Mouse (Mus musculus) lung, embryonic 15.5 days (tissue): ENCODE results near the gene Ptpru. TPM values are rescaled to one million over a fixed set of nuclear protein-coding genes. Genes with fewer than 3 reads are reported as not detected.

Experiments
- ATAC-seq: fragments of 200-750 bp; cut with Nextera tagmentation; 2 replicates; pipeline ENCODE4 v1.8.0; 2017; ENCODE audit warnings: moderate number of reproducible peaks, borderline replicate concordance; ENCODE audit not compliant: low FRiP score, low TSS enrichment; ENCODE audit errors: extremely low read depth
- H3K27ac ChIP-seq: fragments of 300-500 bp; sonication (generic); 2 replicates; pipeline ENCODE4 v1.5.1; 2015; ENCODE audit warnings: moderate library complexity, mild to moderate bottlenecking, inconsistent platforms
- H3K27me3 ChIP-seq: fragments of 300-500 bp; sonication (generic); 2 replicates; pipeline ENCODE4 v1.6.1; 2015; ENCODE audit warnings: inconsistent platforms
- H3K36me3 ChIP-seq: fragments of 300-500 bp; sonication (generic); 2 replicates; pipeline ENCODE4 v1.6.1; 2015; ENCODE audit warnings: inconsistent platforms
- H3K4me1 ChIP-seq: fragments of 300-500 bp; sonication (generic); 2 replicates; pipeline ENCODE4 v1.6.1; 2015; ENCODE audit warnings: inconsistent platforms
- H3K4me2 ChIP-seq: fragments of 300-500 bp; sonication (generic); 2 replicates; pipeline ENCODE4 v1.6.1; 2015; ENCODE audit warnings: inconsistent platforms, mild to moderate bottlenecking, moderate library complexity
- H3K4me3 ChIP-seq: fragments of 300-500 bp; sonication (generic); 2 replicates; pipeline ENCODE4 v1.5.1; 2015; ENCODE audit warnings: mild to moderate bottlenecking, inconsistent platforms
- H3K9ac ChIP-seq: fragments of 300-500 bp; sonication (generic); 2 replicates; pipeline ENCODE4 v1.6.1; 2015; ENCODE audit warnings: inconsistent platforms
- H3K9me3 ChIP-seq: fragments of 300-500 bp; sonication (generic); 2 replicates; pipeline ENCODE4 v1.6.1; 2016; ENCODE audit warnings: inconsistent platforms
- WGBS: fragments of 180-500 bp; shearing (Covaris S2); methylation state at CpG from one replicate; pipeline ENCODE4 v1.1.7; 2015; 5-methylcytosine and 5-hydroxymethylcytosine counted together
- polyA plus RNA-seq: library from polyadenylated mRNA; unstranded; fragments of >200 nt; fragmentation: Nextera tagmentation; extraction: Ambion mirVana; gene quantifications from 2 replicates; pipeline ENCODE4 v1.2.1, GENCODE M21; 2015

The Ptpru gene
- polyA plus RNA-seq = 11.7 and 15.9 TPM in 2 replicates

GRCm38 (mm10) chr4:131837872-131838524, at the start of gene Ptpru:
Gene Ptpru (minus strand): TSS chr4:131838288.
- peak within 1 kb of the TSS; percentile 70 for H3K4me3 ChIP-seq
- H3K4me2 ChIP-seq = peak within 1 kb of the TSS; percentile 97
- no peaks in the 10 kb centered on the region for H3K36me3 ChIP-seq
- H3K9me3 ChIP-seq = no peaks in the 10 kb centered on the region
- H3K27ac ChIP-seq = no peak within 1 kb of the TSS
- peaks cover 48% of the 10 kb centered on the region for H3K27me3 ChIP-seq
- H3K9ac ChIP-seq = peak within 1 kb of the TSS; percentile 79
- under 1% methylated on average over 65 of the region's 72 CpGs for WGBS
- peaks cover 32% of the 10 kb centered on the region for H3K4me1 ChIP-seq
- ATAC-seq = peak; percentile 85

GRCm38 (mm10) chr4:131885376-131885775, 47.3 kb upstream of the Ptpru start:
- Histone ChIP-seq H3K27me3 (no peaks in the 10 kb centered on the region), H3K9me3 (no peaks in the 10 kb centered on the region), H3K36me3 (peaks cover 34% of the 10 kb centered on the region), H3K27ac (no peak overlapping the region), H3K4me3 (no peak overlapping the region), H3K4me2 (no peak overlapping the region), H3K9ac (no peak overlapping the region), H3K4me1 (peaks cover 23% of the 10 kb centered on the region; the same call in 1 of the 2 replicates)
- no peak for ATAC-seq
- 66% methylated on average over 6 of the region's 6 CpGs for WGBS

GRCm38 (mm10) chr4:131883571-131883970, 45.5 kb upstream of the Ptpru start:
- Histone ChIP-seq H3K4me1 (peaks cover 35% of the 10 kb centered on the region), H3K4me2 (no peak overlapping the region)
- WGBS = 61% methylated on average over 6 of the region's 6 CpGs

GRCm38 (mm10) chr4:131881306-131881705, 43.2 kb upstream of the Ptpru start:
- no peaks in the 10 kb centered on the region for H3K9me3 ChIP-seq
- peaks cover 21% of the 10 kb centered on the region for H3K36me3 ChIP-seq
- H3K4me2 ChIP-seq = no peak overlapping the region
- H3K27me3 ChIP-seq = no peaks in the 10 kb centered on the region
- H3K27ac ChIP-seq = no peak overlapping the region
- peaks cover 52% of the 10 kb centered on the region for H3K4me1 ChIP-seq
- no peak overlapping the region for H3K9ac ChIP-seq
- WGBS = 61% methylated on average over 7 of the region's 7 CpGs
- no peak for ATAC-seq
- no peak overlapping the region for H3K4me3 ChIP-seq

More at GRCm38 (mm10) chr4:131883571-131883970, 45.5 kb upstream of the Ptpru start:
- peaks cover 29% of the 10 kb centered on the region for H3K36me3 ChIP-seq
- no peaks in the 10 kb centered on the region for H3K9me3 ChIP-seq
- no peak for ATAC-seq
- no peak overlapping the region for H3K9ac ChIP-seq
- H3K27ac ChIP-seq = no peak overlapping the region
- H3K4me3 ChIP-seq = no peak overlapping the region
- H3K27me3 ChIP-seq = no peaks in the 10 kb centered on the region

GRCm38 (mm10) chr4:131879692-131880091, 41.6 kb upstream of the Ptpru start:
- peaks cover 67% of the 10 kb centered on the region for H3K4me1 ChIP-seq
- ATAC-seq = no peak
- H3K36me3 ChIP-seq = peaks cover 6% of the 10 kb centered on the region; the same call in 1 of the 2 replicates
- H3K27me3 ChIP-seq = no peaks in the 10 kb centered on the region
- H3K4me3 ChIP-seq = no peak overlapping the region
- H3K4me2 ChIP-seq = no peak overlapping the region
- no peak overlapping the region for H3K27ac ChIP-seq
- WGBS = 73% methylated on average over 1 of the region's 1 CpGs
- no peak overlapping the region for H3K9ac ChIP-seq
- H3K9me3 ChIP-seq = no peaks in the 10 kb centered on the region

- peaks cover 62% of the 10 kb centered on the region for H3K4me1 ChIP-seq
- WGBS = 32% methylated on average over 2 of the region's 2 CpGs
These were observed 38.7 kb upstream of the Ptpru start for GRCm38 (mm10) chr4:131876836-131877235.

GRCm38 (mm10) chr4:131875242-131875641, 37.2 kb upstream of the Ptpru start:
- peak overlapping the region; percentile 65 for H3K4me2 ChIP-seq
- H3K36me3 ChIP-seq = no peaks in the 10 kb centered on the region
- H3K4me1 ChIP-seq = peaks cover 49% of the 10 kb centered on the region
- H3K4me3 ChIP-seq = peak overlapping the region; percentile 98
- H3K9me3 ChIP-seq = no peaks in the 10 kb centered on the region
- 25% methylated on average over 3 of the region's 3 CpGs for WGBS
- H3K27me3 ChIP-seq = no peaks in the 10 kb centered on the region
- ATAC-seq = no peak
- H3K27ac ChIP-seq = no peak overlapping the region
- peak overlapping the region; percentile 100 for H3K9ac ChIP-seq

More at GRCm38 (mm10) chr4:131876836-131877235, 38.7 kb upstream of the Ptpru start:
- Histone ChIP-seq H3K27me3 (no peaks in the 10 kb centered on the region), H3K4me3 (no peak overlapping the region), H3K27ac (no peak overlapping the region), H3K36me3 (no peaks in the 10 kb centered on the region), H3K4me2 (peak overlapping the region; percentile 33), H3K9ac (no peak overlapping the region), H3K9me3 (no peaks in the 10 kb centered on the region)
- no peak for ATAC-seq

GRCm38 (mm10) chr4:131874567-131874966, 36.5 kb upstream of the Ptpru start:
- Histone ChIP-seq H3K9ac (peak overlapping the region; percentile 100), H3K4me2 (peak overlapping the region; percentile 65), H3K9me3 (no peaks in the 10 kb centered on the region), H3K27me3 (no peaks in the 10 kb centered on the region), H3K36me3 (no peaks in the 10 kb centered on the region), H3K27ac (peak overlapping the region; percentile 100), H3K4me1 (peaks cover 42% of the 10 kb centered on the region), H3K4me3 (peak overlapping the region; percentile 98)
- ATAC-seq = no peak
- WGBS = 1% methylated on average over 11 of the region's 11 CpGs

GRCm38 (mm10) chr4:131874169-131874536, 36.1 kb upstream of the Ptpru start:
- 1% methylated on average over 20 of the region's 20 CpGs for WGBS
- H3K4me3 ChIP-seq = peak overlapping the region; percentile 98
- ATAC-seq = no peak

GRCm38 (mm10) chr4:131873293-131874168, 35.4 kb upstream of the Ptpru start, which contains the start of gene Srsf4:
Gene Srsf4 (plus strand): TSS chr4:131873617.
- WGBS = 2% methylated on average over 64 of the region's 116 CpGs
- no peaks in the 10 kb centered on the region for H3K27me3 ChIP-seq
- no peaks in the 10 kb centered on the region for H3K9me3 ChIP-seq
- ATAC-seq = peak; percentile 98
- H3K4me2 ChIP-seq = peak within 1 kb of the TSS; percentile 65
- no peaks in the 10 kb centered on the region for H3K36me3 ChIP-seq
- peaks cover 37% of the 10 kb centered on the region for H3K4me1 ChIP-seq
- peak within 1 kb of the TSS; percentile 98 for H3K4me3 ChIP-seq
- H3K9ac ChIP-seq = peak within 1 kb of the TSS; percentile 100
- H3K27ac ChIP-seq = peak within 1 kb of the TSS; percentile 100

More at GRCm38 (mm10) chr4:131874169-131874536, 36.1 kb upstream of the Ptpru start:
- Histone ChIP-seq H3K27me3 (no peaks in the 10 kb centered on the region), H3K9me3 (no peaks in the 10 kb centered on the region), H3K4me1 (peaks cover 38% of the 10 kb centered on the region), H3K9ac (peak overlapping the region; percentile 100), H3K36me3 (no peaks in the 10 kb centered on the region), H3K27ac (peak overlapping the region; percentile 100), H3K4me2 (peak overlapping the region; percentile 65)

- peaks cover 30% of the 10 kb centered on the region for H3K4me1 ChIP-seq
- H3K9ac ChIP-seq = peak overlapping the region; percentile 69
- H3K36me3 ChIP-seq = no peaks in the 10 kb centered on the region
- 5% methylated on average over 11 of the region's 11 CpGs for WGBS
- peak overlapping the region; percentile 88 for H3K27ac ChIP-seq
- no peaks in the 10 kb centered on the region for H3K27me3 ChIP-seq
- H3K4me3 ChIP-seq = peak overlapping the region; percentile 98
- peak overlapping the region; percentile 60 for H3K4me2 ChIP-seq
- no peaks in the 10 kb centered on the region for H3K9me3 ChIP-seq
- ATAC-seq = peak; percentile 12; the same call in 1 of the 2 replicates
These were observed 34.7 kb upstream of the Ptpru start for GRCm38 (mm10) chr4:131872672-131873292.
